Mouse (Mus musculus) heart, adult 8-10 months (tissue): ENCODE data around the gene Ass1. TPM values are rescaled to one million over a fixed set of nuclear protein-coding genes. Genes with fewer than 3 reads are reported as not detected.

ENCODE experiments used
- DNase-seq: peaks from one replicate; pipeline ENCODE4 v3.0.0; 2022; ENCODE audit warnings: low spot score
- total RNA-seq, 4 experiments: library from RNA; stranded (reverse); gene quantifications; 2 replicates each; pipeline ENCODE4 v1.2.4; 2022

The Ass1 gene
- 1 to 10 TPM; 5.3 to 7.9 (median 7.0) TPM for total RNA-seq

- DNase-seq, result peak; percentile 55
Observed at GRCm38 (mm10) chr2:31469931-31470682, at the start of gene Ass1. Gene Ass1 (plus strand): TSS chr2:31470207.

DNA sequence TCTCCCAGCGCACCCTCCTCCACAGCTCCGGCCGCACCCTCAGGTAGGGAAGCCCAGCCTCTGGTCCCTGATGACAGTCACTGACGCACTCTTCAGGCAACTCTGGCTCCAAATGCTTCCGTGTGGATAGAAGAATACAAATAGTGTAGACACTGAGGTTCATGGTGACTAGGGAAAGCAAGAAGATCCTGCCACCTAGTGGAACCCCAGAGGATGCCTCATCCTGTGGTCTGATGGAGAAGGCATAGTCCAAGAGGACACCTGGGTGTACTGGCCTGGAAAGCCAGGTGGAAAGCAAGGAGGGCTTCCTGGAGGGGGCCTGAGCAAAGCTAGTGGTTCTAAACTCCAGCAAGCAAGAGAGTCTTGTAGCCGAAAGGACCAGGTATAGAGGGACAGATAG lies 49.1 kb upstream of the Ass1 start:
- no peak for DNase-seq

DNA sequence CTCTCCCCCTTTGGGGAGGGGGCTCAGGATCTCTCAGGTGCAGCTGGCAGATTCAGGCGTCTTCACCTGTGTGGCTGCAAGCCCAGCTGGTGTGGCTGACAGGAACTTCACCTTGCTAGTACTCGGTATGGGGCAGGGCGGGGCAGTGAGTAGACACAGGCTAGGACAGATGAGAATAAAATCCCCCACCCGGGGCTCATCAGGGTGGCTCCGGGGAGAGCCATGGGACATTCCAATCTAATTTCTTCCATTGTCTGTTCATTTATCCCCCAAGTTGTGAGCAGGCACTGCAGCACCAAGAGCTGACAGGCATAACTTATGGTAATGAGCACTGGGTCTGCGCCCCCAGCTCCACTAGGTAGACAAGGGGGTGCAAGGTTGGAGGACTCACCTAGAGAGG lies 47.4 kb upstream of the Ass1 start:
- no peak for DNase-seq

- no peak for DNase-seq
Observed at GRCm38 (mm10) chr2:31431477-31431876, 38.5 kb upstream of the Ass1 start.

DNA sequence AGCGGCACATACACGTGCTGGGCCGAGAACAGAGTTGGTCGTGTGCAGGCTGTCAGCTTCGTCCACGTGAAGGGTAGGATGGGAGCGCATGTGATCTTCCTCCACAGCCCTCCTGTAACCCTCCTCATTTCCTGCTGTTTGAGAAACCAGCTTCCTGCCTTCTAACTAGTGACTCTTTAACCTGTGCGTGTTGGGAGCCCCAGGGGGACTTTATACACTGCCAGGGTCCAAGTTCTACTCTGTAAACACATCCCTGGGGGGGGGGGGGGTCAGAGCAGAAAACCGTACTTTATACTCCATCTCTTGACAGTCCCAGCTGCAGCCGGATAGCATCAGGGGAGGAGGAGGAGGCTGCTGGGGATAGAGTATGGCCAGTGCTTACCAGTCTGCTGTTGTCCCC lies 35.3 kb upstream of the Ass1 start:
- no peak for DNase-seq

DNA sequence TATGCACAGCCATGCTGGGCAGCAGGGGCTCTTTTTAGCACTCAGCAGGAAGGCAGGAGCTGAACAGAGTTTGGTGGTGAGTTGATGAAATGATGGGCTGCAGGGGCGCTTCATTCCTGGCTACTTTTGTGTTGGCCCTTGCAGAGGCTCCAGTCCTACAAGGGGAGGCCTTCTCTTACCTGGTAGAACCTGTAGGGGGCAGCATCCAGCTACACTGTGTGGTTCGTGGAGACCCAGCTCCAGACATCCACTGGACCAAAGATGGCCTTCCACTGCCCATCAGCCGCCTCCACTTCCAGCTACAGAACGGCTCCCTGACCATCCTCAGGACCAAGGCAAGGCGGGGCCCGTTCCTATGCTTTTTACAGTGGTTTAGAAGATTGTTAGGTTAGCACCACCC lies 34.4 kb upstream of the Ass1 start:
- DNase-seq, result peak; percentile 40

DNA sequence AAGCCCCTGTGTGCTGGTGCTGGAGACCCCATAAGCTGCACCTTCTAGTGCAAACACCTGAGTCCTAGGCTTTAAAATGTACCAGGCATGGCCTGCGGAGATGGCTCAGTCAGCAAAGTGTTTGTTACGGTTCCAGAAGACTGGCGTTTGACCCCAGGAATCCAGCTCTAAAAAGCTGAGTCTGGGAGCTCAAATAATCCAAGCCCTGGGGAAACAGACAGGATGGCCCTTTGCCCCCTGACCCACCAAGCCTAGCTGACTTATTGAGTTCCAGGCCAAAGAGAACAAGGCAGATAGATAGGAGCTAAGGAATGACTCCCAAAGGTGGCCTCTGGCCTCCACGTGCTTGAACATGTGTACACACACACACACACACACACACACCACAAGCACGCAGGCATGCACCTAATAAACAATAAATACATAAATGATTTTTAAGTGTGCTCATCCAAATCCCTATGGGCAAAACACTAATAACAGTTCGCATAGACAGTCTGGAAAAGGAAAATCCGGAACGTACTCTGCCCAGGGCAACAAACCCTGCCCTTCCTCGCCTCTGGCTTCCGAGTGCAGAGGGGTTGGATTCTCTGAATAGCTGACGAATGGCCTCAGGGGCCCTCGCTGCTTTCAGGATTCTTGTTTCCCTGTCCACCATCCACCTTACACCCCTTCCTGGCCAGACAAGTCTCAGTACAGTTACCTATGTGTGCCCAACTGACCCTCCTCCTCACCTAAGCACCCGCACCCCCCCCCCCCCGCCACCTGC lies 32.3 kb upstream of the Ass1 start:
- DNase-seq, result no peak

GRCm38 (mm10) chr2:31439576-31439975 lies 30.4 kb upstream of the Ass1 start:
- DNase-seq, result no peak

DNA sequence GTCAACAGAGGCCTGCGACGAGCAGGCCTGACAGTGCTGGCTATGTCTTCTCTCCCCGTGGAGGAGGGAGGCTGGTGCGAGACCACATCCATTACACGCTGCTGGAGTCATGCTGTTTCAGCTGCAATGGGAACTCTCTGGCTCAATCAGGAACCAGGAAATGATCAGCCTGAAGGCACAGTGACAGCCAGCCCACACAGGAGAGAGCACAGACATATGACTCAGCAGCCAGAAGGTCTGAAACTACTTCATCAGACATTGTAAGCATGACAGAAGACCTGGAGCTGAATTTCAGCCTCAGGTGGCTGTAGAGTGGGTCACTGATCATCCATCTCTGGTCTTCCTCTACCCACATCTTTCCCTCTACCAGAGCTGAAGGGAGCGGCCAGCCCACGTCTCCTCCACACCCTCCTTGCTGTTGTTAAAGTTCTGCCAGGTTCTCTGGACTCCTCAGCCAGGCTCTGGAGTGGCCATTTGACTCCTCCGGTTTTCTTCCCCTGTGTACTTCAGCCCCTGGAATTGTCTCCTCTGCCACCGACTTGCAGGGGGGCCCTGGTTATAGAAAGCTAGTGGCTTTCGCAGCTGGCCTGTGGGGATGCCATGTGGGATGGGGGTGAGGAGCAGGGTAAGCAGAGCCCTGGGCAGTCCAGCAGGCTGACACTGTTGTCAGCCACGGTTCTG lies 27.4 kb upstream of the Ass1 start:
- peak; percentile 14 for DNase-seq

GRCm38 (mm10) chr2:31446036-31446435 lies 24.0 kb upstream of the Ass1 start:
- DNase-seq, result no peak

DNA sequence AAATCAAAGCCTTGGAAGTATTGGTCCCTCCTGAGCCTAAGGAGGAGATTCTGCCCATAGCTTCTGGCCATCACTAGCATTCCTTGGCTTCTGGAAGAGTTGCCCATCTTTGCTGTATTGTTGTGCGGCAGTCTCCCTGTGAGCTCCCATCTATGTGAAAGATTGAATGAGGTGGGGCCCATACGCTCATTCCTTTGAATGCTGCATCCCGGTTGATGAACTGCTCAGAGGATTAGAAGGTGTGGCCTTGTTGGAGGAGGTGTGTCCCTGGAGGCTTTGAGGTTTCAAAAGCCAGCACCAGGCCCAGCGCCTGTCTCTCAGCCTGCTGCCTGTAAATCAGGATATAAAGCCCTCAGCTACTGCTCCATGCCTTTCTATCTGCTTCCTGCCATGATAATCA lies 23.6 kb upstream of the Ass1 start:
- DNase-seq, result no peak

DNA sequence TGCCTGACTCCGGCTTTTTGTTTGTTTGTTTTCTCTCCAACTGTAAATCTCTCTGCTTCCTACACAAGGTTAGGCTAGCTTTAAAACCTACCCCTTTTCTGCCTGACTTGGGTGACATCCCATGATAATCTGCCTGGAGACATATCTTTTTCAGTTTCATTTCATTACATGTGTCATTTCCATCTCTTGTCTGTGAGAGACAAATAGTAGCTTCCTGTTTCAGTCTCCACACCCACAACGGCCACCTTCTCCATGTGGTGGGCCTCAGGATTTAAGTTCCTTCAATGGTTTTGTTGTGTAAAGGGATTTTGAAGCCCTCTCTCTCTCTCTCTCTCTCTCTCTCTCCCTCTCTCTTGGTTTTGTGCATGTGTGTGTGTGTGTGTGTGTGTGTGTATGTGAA lies 22.5 kb upstream of the Ass1 start:
- no peak for DNase-seq

GRCm38 (mm10) chr2:31448756-31449440 lies 21.1 kb upstream of the Ass1 start:
- DNase-seq, result no peak

DNA sequence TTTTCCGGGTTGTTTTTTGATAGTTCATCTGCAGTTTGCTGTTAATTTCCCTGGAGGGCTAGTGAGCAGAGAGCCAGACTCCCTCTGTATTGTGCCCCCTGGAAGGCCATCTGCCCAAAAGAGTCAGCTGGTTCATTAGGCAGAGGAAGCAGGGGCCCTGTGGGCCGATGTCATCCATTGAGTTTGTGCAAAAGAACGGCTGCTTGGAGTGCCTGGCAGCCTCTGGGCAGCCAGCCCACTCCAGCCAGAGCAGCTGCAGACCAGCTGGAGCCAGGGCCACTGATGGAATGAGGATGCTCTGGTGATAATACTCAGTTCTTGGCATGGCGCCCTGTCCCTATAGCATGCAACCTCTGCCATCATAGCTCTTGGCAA lies 20.6 kb upstream of the Ass1 start:
- DNase-seq, result no peak

- no peak for DNase-seq
Observed at GRCm38 (mm10) chr2:31449902-31450301, 20.1 kb upstream of the Ass1 start.

DNA sequence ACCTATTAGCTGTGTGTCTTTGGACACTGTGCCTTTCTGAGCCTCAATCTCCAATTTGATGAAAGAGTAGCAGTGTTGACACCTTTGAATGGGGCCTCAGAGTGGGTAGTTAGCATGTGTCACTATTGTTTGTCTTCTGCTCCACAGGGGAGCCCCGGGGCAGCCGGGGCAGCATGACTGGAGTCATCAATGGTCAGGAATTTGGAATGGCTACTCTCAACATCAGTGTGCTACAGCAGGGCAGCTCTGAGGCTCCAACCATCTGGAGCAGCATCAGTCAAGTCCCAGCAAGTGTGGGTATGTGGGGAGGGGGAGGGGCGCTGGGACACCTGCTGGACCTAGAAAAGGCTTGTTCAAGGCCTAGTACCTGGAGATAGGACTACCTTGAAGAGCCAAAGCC lies 19.3 kb upstream of the Ass1 start:
- no peak for DNase-seq

- DNase-seq, result no peak
Observed at GRCm38 (mm10) chr2:31451530-31451929, 18.5 kb upstream of the Ass1 start.

- no peak for DNase-seq
Observed at GRCm38 (mm10) chr2:31453011-31453410, 17.0 kb upstream of the Ass1 start.

GRCm38 (mm10) chr2:31453559-31454177 lies 16.3 kb upstream of the Ass1 start:
- no peak for DNase-seq

GRCm38 (mm10) chr2:31454280-31454679 lies 15.7 kb upstream of the Ass1 start:
- DNase-seq, result no peak

GRCm38 (mm10) chr2:31455418-31455817 lies 14.6 kb upstream of the Ass1 start:
- DNase-seq, result no peak

DNA sequence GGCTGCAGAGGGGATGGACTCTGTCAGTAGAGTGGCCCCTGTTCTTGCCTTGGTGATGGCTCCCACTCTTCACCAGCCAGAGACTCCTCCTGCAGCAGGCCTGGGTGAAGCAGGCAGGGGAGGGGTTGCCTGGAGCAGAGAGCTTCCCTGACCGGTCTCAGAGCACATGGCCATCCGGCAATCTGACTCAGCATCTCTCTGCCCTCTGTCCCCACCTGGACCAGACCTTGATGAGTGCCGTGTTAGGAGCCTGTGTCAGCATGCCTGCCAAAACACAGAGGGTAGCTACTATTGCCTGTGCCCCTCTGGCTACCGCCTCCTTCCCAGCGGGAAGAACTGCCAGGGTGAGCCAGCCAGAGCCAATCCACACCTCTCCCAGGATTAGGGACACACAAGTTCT lies 11.5 kb upstream of the Ass1 start:
- DNase-seq, result no peak
